Mouse (Mus musculus): ENCODE results near the gene Lgals3bp.

GRCm38 (mm10) chr11:118418442-118418833, 16.5 kb upstream of the Lgals3bp start:
- TF ChIP-seq CTCF (IDR thresholded peaks at IDR 0.05; ENCODE audit: insufficient read depth, low read length) = no peak
- TF ChIP-seq POLR2A (IDR thresholded peaks at IDR 0.05; ENCODE audit: borderline replicate concordance, extremely low read depth, low read depth, low read length) = no peak
